Mouse (Mus musculus) olfactory bulb, adult 2 months (tissue): ENCODE results near the gene D6Ertd527e.

Experiments used
- CTCF ChIP-seq: fragments of 200-500 bp; IDR thresholded peaks from 2 replicates; pipeline ENCODE4 v1.5.1; 2012; ENCODE audit warnings: low read depth, mild to moderate bottlenecking, low read length, moderate library complexity; ENCODE audit not compliant: insufficient read depth
- POLR2A ChIP-seq: fragments of 200-500 bp; IDR thresholded peaks from 2 replicates; pipeline ENCODE4 v1.6.1; 2012; ENCODE audit warnings: mild to moderate bottlenecking, low read depth, low read length, moderate library complexity; ENCODE audit not compliant: insufficient read depth

- TF ChIP-seq POLR2A (no peak), CTCF (no peak)
These were observed 41.0 kb upstream of the D6Ertd527e start for GRCm38 (mm10) chr6:87063586-87063985.
